27 mouse cellular contexts compared by ENCODE assay signal in the genomic region with DNA sequence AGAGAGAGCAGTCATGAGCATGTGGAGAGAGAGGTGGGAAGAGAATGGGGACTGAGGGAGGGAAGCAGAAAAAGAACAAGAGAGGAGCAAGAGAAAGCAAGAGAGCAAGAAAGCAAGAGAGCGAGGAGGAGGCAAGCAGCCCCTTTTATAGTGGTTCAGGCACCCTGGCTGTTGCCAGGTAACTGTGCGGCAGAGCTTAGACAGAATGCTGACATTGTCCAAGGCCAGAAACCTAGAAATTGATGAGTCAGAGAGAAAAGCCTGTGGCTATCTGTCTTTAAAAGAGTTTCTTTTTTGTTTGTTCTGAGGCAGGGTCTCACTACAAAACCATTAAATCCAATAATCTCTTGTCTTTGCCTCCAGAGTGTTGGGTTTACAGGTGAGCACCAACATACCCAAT.
A peak's percentile ranks its signal among the peaks of the same experiment; 100 is the strongest.
DNase-seq lines count a peak whose midpoint lies in the region; ATAC-seq and TF ChIP-seq lines count a peak whose summit lies in the region.
"Had no signal": no experiment of that assay in that cellular context is flagged by ENCODE, and none has a peak within 500 bp of the region (broad histone marks: within the 10 kb centered on the region; RNA-seq: fewer than 3 reads in every experiment).

No protein-coding gene starts in this region.

- no peak for TF ChIP-seq RAD21 in CH12.LX (IDR thresholded peaks at IDR 0.05; ENCODE audit: low read depth, low read length)

- no peak for TF ChIP-seq CTCF in CH12.LX (conservative IDR thresholded peaks at IDR 0.05 in 1 of 2, IDR thresholded peaks at IDR 0.05 in 1 of 2; ENCODE audit: low read depth in 2 of 2, low read length in 2 of 2)

- no peak overlapping the region for H3K27ac ChIP-seq in hindbrain, embryonic 16.5 days (ENCODE audit: low read depth, low read length)
- no peak overlapping the region for H3K27ac ChIP-seq in hindbrain, embryonic 11.5 days (ENCODE audit: low read depth, low read length)
- H3K27ac ChIP-seq in CH12.LX (ENCODE audit: insufficient read depth, low read depth), result no peak overlapping the region
- H3K27ac ChIP-seq: forebrain, embryonic 10.5 days; forebrain, embryonic 13.5 days; heart, adult 2 months; heart, embryonic 10.5 days; heart, embryonic 13.5 days; hindbrain, embryonic 12.5 days; hindbrain, embryonic 15.5 days; intestine, embryonic 15.5 days had no signal

- no peak overlapping the region for H3K4me2 ChIP-seq in hindbrain, embryonic 16.5 days (ENCODE audit: low read length)
- no peak overlapping the region for H3K4me2 ChIP-seq in hindbrain, embryonic 11.5 days (replicated peaks; ENCODE audit: low read depth, low read length)
- no peak overlapping the region for H3K4me2 ChIP-seq in CH12.LX (ENCODE audit: insufficient read depth, low read depth, poor library complexity, severe bottlenecking)
- H3K4me2 ChIP-seq: forebrain, embryonic 13.5 days; heart, embryonic 13.5 days; hindbrain, embryonic 12.5 days; hindbrain, embryonic 15.5 days; intestine, embryonic 15.5 days had no signal

- no peaks in the 10 kb centered on the region for H3K79me2 ChIP-seq in CH12.LX (replicated peaks; ENCODE audit: control insufficient read depth, extremely low read depth, insufficient read depth, poor library complexity, severe bottlenecking)

- H3K9me3 ChIP-seq in hindbrain, embryonic 16.5 days (ENCODE audit: control insufficient read depth, low read length), result no peaks in the 10 kb centered on the region
- H3K9me3 ChIP-seq in hindbrain, embryonic 11.5 days (ENCODE audit: control insufficient read depth, low read length), result no peaks in the 10 kb centered on the region
- H3K9me3 ChIP-seq in CH12.LX (replicated peaks; ENCODE audit: low read length), result no peaks in the 10 kb centered on the region
- H3K9me3 ChIP-seq: forebrain, embryonic 10.5 days; forebrain, embryonic 13.5 days; heart, embryonic 10.5 days; hindbrain, embryonic 12.5 days; hindbrain, embryonic 15.5 days; intestine, embryonic 15.5 days had no signal

- in situ Hi-C loops in CH12.LX (cut with MboI; ENCODE audit: low pct_ligation_motif_present, low pct_unique_long_range_greater_than_20kb, low sequenced_read_pairs), result loop anchor here (10.0 kb wide), 1 partner anchor 215 kb away; no protein-coding TSS in a partner anchor

- H3K4me3 ChIP-seq in hindbrain, embryonic 16.5 days (ENCODE audit: low read length), result no peak overlapping the region
- no peak overlapping the region for H3K4me3 ChIP-seq in hindbrain, embryonic 11.5 days (ENCODE audit: low read depth, low read length)
- no peak overlapping the region for H3K4me3 ChIP-seq in CH12.LX (replicated peaks in 1 of 3; ENCODE audit: low read depth in 2 of 3, low read length in 2 of 3, poor library complexity in 1 of 3)
- H3K4me3 ChIP-seq: forebrain, embryonic 10.5 days; forebrain, embryonic 13.5 days; heart, adult 2 months; heart, embryonic 10.5 days; heart, embryonic 13.5 days; hindbrain, embryonic 12.5 days; hindbrain, embryonic 15.5 days; intestine, embryonic 15.5 days had no signal

- no peak for DNase-seq in hindbrain, embryonic 11.5 days (ENCODE audit: low spot score)
- DNase-seq in CH12.LX (ENCODE audit: extremely low read depth) (peak; percentile 8), R1 (ENCODE audit: low read depth, low spot score) (peak; percentile 14)
- DNase-seq in adrenal gland, postnatal 14 days, result peak; percentile 12
- no peak for DNase-seq in neural tube, embryonic 10.5 days (ENCODE audit: extremely low spot score, low spot score)
- DNase-seq in cerebellum, adult 8-10 months, result no peak
- DNase-seq in thymus, postnatal 25 days, result no peak
- DNase-seq: cerebellum, adult 11 months; cerebellum, adult 2 months; cerebellum, postnatal 10 days; cerebellum, postnatal 36 days; gastrocnemius, postnatal 10 days; gastrocnemius, postnatal 36 days; heart, adult 2 months; heart, postnatal 14 days; heart, postnatal 4 days; kidney, adult 11 months had no signal

- TF ChIP-seq EP300 in CH12.LX (IDR thresholded peaks at IDR 0.05; ENCODE audit: low read length), result no peak

- dilution Hi-C loops in CH12.LX (cut with MboI; ENCODE audit: extremely low pct_ligation_motif_present, extremely low pct_unique_long_range_greater_than_20kb, low sequenced_read_pairs), result no loop called here

- H3K9ac ChIP-seq in hindbrain, embryonic 16.5 days (ENCODE audit: low read depth, low read length), result no peak overlapping the region
- no peak overlapping the region for H3K9ac ChIP-seq in hindbrain, embryonic 11.5 days (ENCODE audit: low read depth, low read length)
- H3K9ac ChIP-seq in CH12.LX (ENCODE audit: insufficient read depth, low read depth), result no peak overlapping the region
- H3K9ac ChIP-seq: forebrain, embryonic 13.5 days; heart, embryonic 13.5 days; hindbrain, embryonic 12.5 days; hindbrain, embryonic 15.5 days; intestine, embryonic 15.5 days had no signal

- no peaks in the 10 kb centered on the region for H3K4me1 ChIP-seq in hindbrain, embryonic 16.5 days (ENCODE audit: control insufficient read depth, insufficient read depth, low read depth, low read length)
- no peaks in the 10 kb centered on the region for H3K4me1 ChIP-seq in hindbrain, embryonic 11.5 days (replicated peaks; ENCODE audit: control insufficient read depth, insufficient read depth, low read length)
- peaks cover 0 to 21% of the 10 kb centered on the region in 2 experiments; a peak in 2 of 4 replicates for H3K4me1 ChIP-seq in CH12.LX (ENCODE audit: control insufficient read depth in 1 of 2, insufficient read depth in 2 of 2)
- H3K4me1 ChIP-seq: forebrain, embryonic 10.5 days; forebrain, embryonic 13.5 days; heart, embryonic 10.5 days; heart, embryonic 13.5 days; hindbrain, embryonic 12.5 days; hindbrain, embryonic 15.5 days; intestine, embryonic 15.5 days had no signal

- TF ChIP-seq POLR2A in CH12.LX (IDR thresholded peaks at IDR 0.05; ENCODE audit: low read depth, low read length), result no peak

- no peaks in the 10 kb centered on the region for H3K27me3 ChIP-seq in hindbrain, embryonic 16.5 days (replicated peaks; ENCODE audit: control insufficient read depth, insufficient read depth, low read length)
- no peaks in the 10 kb centered on the region for H3K27me3 ChIP-seq in hindbrain, embryonic 11.5 days (ENCODE audit: control insufficient read depth, insufficient read depth, low read length)
- H3K27me3 ChIP-seq in CH12.LX (replicated peaks), result no peaks in the 10 kb centered on the region
- H3K27me3 ChIP-seq: forebrain, embryonic 13.5 days; heart, embryonic 13.5 days; hindbrain, embryonic 12.5 days; hindbrain, embryonic 15.5 days; intestine, embryonic 15.5 days had no signal

- H3K36me3 ChIP-seq in hindbrain, embryonic 16.5 days (ENCODE audit: control insufficient read depth, insufficient read depth, low read length), result no peaks in the 10 kb centered on the region
- no peaks in the 10 kb centered on the region for H3K36me3 ChIP-seq in hindbrain, embryonic 11.5 days (ENCODE audit: control insufficient read depth, insufficient read depth, low read length)
- no peaks in the 10 kb centered on the region for H3K36me3 ChIP-seq in CH12.LX (replicated peaks in 1 of 2; ENCODE audit: control insufficient read depth in 1 of 2, insufficient read depth in 1 of 2, low read length in 1 of 2)
- H3K36me3 ChIP-seq: forebrain, embryonic 10.5 days; heart, embryonic 10.5 days; heart, embryonic 13.5 days; hindbrain, embryonic 12.5 days; hindbrain, embryonic 15.5 days; intestine, embryonic 15.5 days had no signal

- 0 out of 2 replicates have a peak, but pooled peaks have one; percentile 65 for ATAC-seq in hindbrain, embryonic 16.5 days
- ATAC-seq in hindbrain, embryonic 11.5 days (ENCODE audit: low FRiP score), result no peak
- ATAC-seq: CD4-positive, CD25-positive, alpha-beta regulatory T cell, adult 4 months; forebrain, embryonic 13.5 days; forebrain, embryonic 16.5 days; intestine, embryonic 15.5 days had no signal

- WGBS in hindbrain, embryonic 16.5 days, result 45% methylated on average over 2 of the region's 2 CpGs
- WGBS in hindbrain, embryonic 11.5 days, result 66% methylated on average over 2 of the region's 2 CpGs

TF ChIP-seq in CH12.LX, 34 proteins besides CTCF, POLR2A, EP300 and RAD21:
- no peak for TF ChIP-seq MXI1 (IDR thresholded peaks at IDR 0.05; ENCODE audit: low read depth, low read length)
- no peak for TF ChIP-seq UBTF (IDR thresholded peaks at IDR 0.05; ENCODE audit: low read depth, low read length)
- TF ChIP-seq ELF1 (IDR thresholded peaks at IDR 0.05; ENCODE audit: low read depth, low read length), result no peak
- TF ChIP-seq CHD1 (IDR thresholded peaks at IDR 0.05; ENCODE audit: low read depth, low read length), result no peak
- TF ChIP-seq ZNF384 (IDR thresholded peaks at IDR 0.05; ENCODE audit: low read depth, low read length), result no peak
- no peak for TF ChIP-seq NRF1 (IDR thresholded peaks at IDR 0.05; ENCODE audit: low read depth, low read length)
- TF ChIP-seq PAX5 (IDR thresholded peaks at IDR 0.05; ENCODE audit: low read length), result no peak
- TF ChIP-seq ZC3H11A (IDR thresholded peaks at IDR 0.05; ENCODE audit: low read depth, low read length), result no peak
- no peak for TF ChIP-seq CHD2 (IDR thresholded peaks at IDR 0.05; ENCODE audit: low read length)
- no peak for TF ChIP-seq USF1 (IDR thresholded peaks at IDR 0.05; ENCODE audit: low read depth, low read length)
- no peak for TF ChIP-seq KAT2A (IDR thresholded peaks at IDR 0.05; ENCODE audit: insufficient replicate concordance, low read length)
- TF ChIP-seq TBP (conservative IDR thresholded peaks at IDR 0.05; ENCODE audit: low read depth, low read length), result no peak
- no peak for TF ChIP-seq E2F4 (IDR thresholded peaks at IDR 0.05; ENCODE audit: insufficient replicate concordance, low read depth, low read length)
- no peak for TF ChIP-seq IRF4 (IDR thresholded peaks at IDR 0.05; ENCODE audit: low read depth, low read length)
- no peak for TF ChIP-seq TCF12 (IDR thresholded peaks at IDR 0.05; ENCODE audit: low read depth, low read length)

Comparison
In these comparisons a context has a peak if more than half of its experiments do, and no peak if none do; other contexts are left out.
1. DNase-seq: peak in CH12.LX (single experiment), R1 (single experiment) and adrenal gland, postnatal 14 days (single experiment); none in hindbrain, embryonic 11.5 days (single experiment), neural tube, embryonic 10.5 days (single experiment), cerebellum, adult 8-10 months (single experiment) and thymus, postnatal 25 days (single experiment).